Mouse (Mus musculus) limb, embryonic 13.5 days (tissue): ENCODE results near the gene Pramef8. TPM values are rescaled to one million over a fixed set of nuclear protein-coding genes. Genes with fewer than 3 reads are reported as not detected.

Source experiments
- ATAC-seq: fragments of 200-750 bp; cut with Nextera tagmentation; 2 replicates; pipeline ENCODE4 v1.8.0; 2017; ENCODE audit warnings: low read depth, moderate number of reproducible peaks, moderate TSS enrichment; ENCODE audit not compliant: low FRiP score
- H3K27ac ChIP-seq: fragments of 300-500 bp; sonication (generic); 2 replicates; pipeline ENCODE4 v1.5.1; 2015; ENCODE audit warnings: inconsistent platforms, mild to moderate bottlenecking, moderate library complexity
- H3K27me3 ChIP-seq: fragments of 300-500 bp; sonication (generic); 2 replicates; pipeline ENCODE4 v1.6.1; 2015; ENCODE audit warnings: mild to moderate bottlenecking, inconsistent platforms
- H3K36me3 ChIP-seq: fragments of 300-500 bp; sonication (generic); 2 replicates; pipeline ENCODE4 v1.6.1; 2015; ENCODE audit warnings: inconsistent platforms, mild to moderate bottlenecking, moderate library complexity
- H3K4me1 ChIP-seq: fragments of 300-500 bp; sonication (generic); 2 replicates; pipeline ENCODE4 v1.6.1; 2015; ENCODE audit warnings: inconsistent platforms
- H3K4me2 ChIP-seq: fragments of 300-500 bp; sonication (generic); replicated peaks from 2 replicates; pipeline ENCODE4 v1.6.1; 2015; ENCODE audit warnings: inconsistent platforms, mild to moderate bottlenecking, moderate library complexity
- H3K4me3 ChIP-seq: fragments of 300-500 bp; sonication (generic); 2 replicates; pipeline ENCODE4 v1.5.1; 2015; ENCODE audit warnings: moderate library complexity, mild to moderate bottlenecking, inconsistent platforms
- H3K9ac ChIP-seq: fragments of 300-500 bp; sonication (generic); 2 replicates; pipeline ENCODE4 v1.6.1; 2015; ENCODE audit warnings: mild to moderate bottlenecking, inconsistent platforms
- H3K9me3 ChIP-seq: fragments of 300-500 bp; sonication (generic); 2 replicates; pipeline ENCODE4 v1.6.1; 2016; ENCODE audit warnings: inconsistent platforms
- WGBS: fragments of 180-500 bp; shearing (Covaris S2); methylation state at CpG from one replicate; pipeline ENCODE4 v1.1.7; 2015; 5-methylcytosine and 5-hydroxymethylcytosine counted together
- polyA plus RNA-seq: library from polyadenylated mRNA; unstranded; fragments of >200 nt; fragmentation: Nextera tagmentation; extraction: Ambion mirVana; gene quantifications from 2 replicates; pipeline ENCODE4 v1.2.1, GENCODE M21; 2015

Gene Pramef8
- 22.3 and 24.3 TPM in 2 replicates for polyA plus RNA-seq

- Histone ChIP-seq H3K9me3 (no peaks in the 10 kb centered on the region), H3K4me2 (peak within 1 kb of the TSS; percentile 55)
- WGBS = under 1% methylated on average over 50 of the region's 50 CpGs
Observed at GRCm38 (mm10) chr4:143412219-143413092, at the start of gene Pramef8. Gene Pramef8 (plus strand): TSS chr4:143412426.

GRCm38 (mm10) chr4:143366415-143367041 lies 45.7 kb upstream of the Pramef8 start:
- H3K9ac ChIP-seq = no peak overlapping the region
- H3K27me3 ChIP-seq = no peaks in the 10 kb centered on the region
- WGBS = 65% methylated on average over 15 of the region's 15 CpGs
- H3K4me3 ChIP-seq = no peak overlapping the region
- no peak overlapping the region for H3K4me2 ChIP-seq
- H3K9me3 ChIP-seq = 0 out of 2 replicates have a peak, but pooled peaks cover 3% of the 10 kb centered on the region
- no peaks in the 10 kb centered on the region for H3K4me1 ChIP-seq
- no peaks in the 10 kb centered on the region for H3K36me3 ChIP-seq
- ATAC-seq = no peak
- H3K27ac ChIP-seq = no peak overlapping the region

More at GRCm38 (mm10) chr4:143412219-143413092, at the start of gene Pramef8:
- Histone ChIP-seq H3K4me3 (peak within 1 kb of the TSS; percentile 58), H3K36me3 (peaks cover 33% of the 10 kb centered on the region), H3K27me3 (no peaks in the 10 kb centered on the region), H3K4me1 (0 out of 2 replicates have a peak, but pooled peaks cover 4% of the 10 kb centered on the region), H3K27ac (peak within 1 kb of the TSS; percentile 83), H3K9ac (peak within 1 kb of the TSS; percentile 59)
- ATAC-seq = peak; percentile 96

DNA sequence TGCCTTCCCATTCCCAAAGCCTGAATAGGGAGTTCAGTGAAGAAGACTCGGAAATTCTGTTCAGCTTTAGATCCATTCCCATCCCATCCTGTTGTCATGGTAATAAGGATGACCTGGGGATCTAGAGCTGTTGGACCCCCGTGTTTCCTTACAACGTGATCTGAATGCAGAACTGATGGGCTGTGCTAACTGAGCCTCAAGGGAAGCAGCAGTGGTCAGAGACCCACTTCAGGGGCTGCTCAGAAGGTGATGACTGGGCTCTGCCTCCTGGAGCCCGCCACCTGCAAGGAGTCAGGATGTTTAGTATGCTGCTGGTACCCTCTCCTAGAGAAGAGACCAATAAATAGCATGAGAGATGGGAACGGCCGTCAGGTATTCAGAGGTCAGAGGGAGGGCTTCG lies 32.7 kb upstream of the Pramef8 start:
- Histone ChIP-seq H3K27me3 (peaks cover 18% of the 10 kb centered on the region; the same call in 1 of the 2 replicates), H3K4me3 (no peak overlapping the region), H3K27ac (no peak overlapping the region), H3K9me3 (no peaks in the 10 kb centered on the region), H3K9ac (no peak overlapping the region), H3K4me2 (no peak overlapping the region), H3K36me3 (no peaks in the 10 kb centered on the region), H3K4me1 (no peaks in the 10 kb centered on the region)
- no peak for ATAC-seq
- WGBS = 42% methylated on average over 7 of the region's 7 CpGs

GRCm38 (mm10) chr4:143379931-143380715 lies 32.1 kb upstream of the Pramef8 start:
- H3K9me3 ChIP-seq = no peaks in the 10 kb centered on the region
- 30% methylated on average over 15 of the region's 15 CpGs for WGBS
- peaks cover 18% of the 10 kb centered on the region; the same call in 1 of the 2 replicates for H3K27me3 ChIP-seq
- no peaks in the 10 kb centered on the region for H3K36me3 ChIP-seq
- H3K4me3 ChIP-seq = no peak overlapping the region
- no peak overlapping the region for H3K9ac ChIP-seq
- H3K27ac ChIP-seq = no peak overlapping the region
- H3K4me1 ChIP-seq = no peaks in the 10 kb centered on the region
- no peak overlapping the region for H3K4me2 ChIP-seq
- no peak for ATAC-seq

GRCm38 (mm10) chr4:143380716-143381004 lies 31.6 kb upstream of the Pramef8 start:
- H3K27ac ChIP-seq = no peak overlapping the region
- H3K4me2 ChIP-seq = no peak overlapping the region
- H3K9me3 ChIP-seq = no peaks in the 10 kb centered on the region
- H3K9ac ChIP-seq = no peak overlapping the region
- no peaks in the 10 kb centered on the region for H3K36me3 ChIP-seq
- no peaks in the 10 kb centered on the region for H3K4me1 ChIP-seq
- H3K4me3 ChIP-seq = no peak overlapping the region
- under 1% methylated on average over 5 of the region's 5 CpGs for WGBS
- H3K27me3 ChIP-seq = peaks cover 18% of the 10 kb centered on the region; the same call in 1 of the 2 replicates
- no peak for ATAC-seq

- H3K4me2 ChIP-seq = no peak overlapping the region
- H3K9me3 ChIP-seq = no peaks in the 10 kb centered on the region
- WGBS = 68% methylated on average over 3 of the region's 3 CpGs
- no peak overlapping the region for H3K27ac ChIP-seq
- ATAC-seq = no peak
- H3K36me3 ChIP-seq = no peaks in the 10 kb centered on the region
- no peaks in the 10 kb centered on the region for H3K4me1 ChIP-seq
- peaks cover 18% of the 10 kb centered on the region; the same call in 1 of the 2 replicates for H3K27me3 ChIP-seq
- H3K4me3 ChIP-seq = no peak overlapping the region
- no peak overlapping the region for H3K9ac ChIP-seq
Observed at GRCm38 (mm10) chr4:143382163-143382562, 30.1 kb upstream of the Pramef8 start.

DNA sequence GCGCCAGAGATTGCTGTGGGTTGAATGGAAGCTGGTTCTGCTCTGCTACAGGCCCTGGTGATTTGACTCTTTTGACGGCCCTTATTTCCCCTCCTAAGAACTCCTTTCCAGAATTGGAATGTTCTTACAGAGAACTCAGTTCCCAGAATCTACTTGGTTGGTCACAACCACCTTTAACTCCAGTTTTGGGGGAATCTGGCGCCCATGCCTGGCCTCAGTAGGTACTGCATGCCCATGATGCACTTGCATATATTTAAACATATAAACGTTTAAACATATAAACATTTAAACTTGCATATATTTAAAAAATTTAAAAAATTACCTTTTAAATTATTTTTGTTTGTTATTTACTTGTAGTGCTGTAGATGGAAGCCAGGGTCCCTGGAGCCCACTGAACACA lies 28.6 kb upstream of the Pramef8 start:
- WGBS = 44% methylated on average over 4 of the region's 4 CpGs
- no peak overlapping the region for H3K9ac ChIP-seq
- ATAC-seq = no peak
- H3K36me3 ChIP-seq = no peaks in the 10 kb centered on the region
- H3K4me2 ChIP-seq = no peak overlapping the region
- H3K27ac ChIP-seq = no peak overlapping the region
- no peak overlapping the region for H3K4me3 ChIP-seq
- H3K27me3 ChIP-seq = peaks cover 17% of the 10 kb centered on the region; the same call in 1 of the 2 replicates
- no peaks in the 10 kb centered on the region for H3K9me3 ChIP-seq
- H3K4me1 ChIP-seq = no peaks in the 10 kb centered on the region

DNA sequence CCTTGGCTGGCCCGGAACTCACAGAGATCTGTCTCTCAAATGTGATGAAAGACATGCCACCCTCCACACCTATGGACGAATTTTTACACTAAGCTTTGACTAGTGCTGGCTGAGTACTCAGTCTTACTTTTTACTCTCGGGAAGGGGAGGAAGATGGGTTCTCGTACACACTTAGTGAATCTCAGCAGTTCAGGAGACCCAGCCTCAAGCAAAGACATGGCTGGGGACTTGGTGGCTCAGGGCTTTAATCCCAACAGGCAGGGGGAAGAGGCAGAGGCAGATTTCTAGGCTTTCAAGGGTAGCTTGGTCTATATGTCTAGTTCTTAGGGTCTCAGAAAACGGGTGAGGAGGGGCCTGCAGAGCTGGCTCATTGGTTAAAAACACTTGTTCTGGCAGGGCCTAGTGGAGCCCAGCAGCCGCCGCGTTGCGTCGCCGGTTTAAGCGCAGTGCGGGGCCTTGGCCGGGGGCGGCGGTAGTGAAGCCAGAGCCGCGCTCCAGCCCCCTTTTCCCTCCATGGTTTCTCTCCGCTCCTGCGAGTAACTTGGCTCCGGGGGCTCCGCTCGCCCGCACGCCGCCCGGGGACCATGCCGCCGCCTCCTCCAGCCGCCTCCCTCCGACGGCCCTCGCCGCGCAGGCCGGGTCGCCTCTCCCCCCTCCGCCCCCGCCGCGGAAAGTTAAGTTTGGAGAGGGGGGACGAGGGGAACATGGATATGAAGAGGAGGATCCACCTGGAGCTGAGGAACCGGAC lies 23.1 kb upstream of the Pramef8 start:
- Histone ChIP-seq H3K4me3 (peak overlapping the region; percentile 44), H3K36me3 (no peaks in the 10 kb centered on the region), H3K27me3 (no peaks in the 10 kb centered on the region), H3K4me1 (no peaks in the 10 kb centered on the region), H3K9me3 (peaks cover 4% of the 10 kb centered on the region), H3K4me2 (peak overlapping the region; percentile 63), H3K9ac (peak overlapping the region; percentile 67), H3K27ac (no peak overlapping the region)
- 9% methylated on average over 30 of the region's 43 CpGs for WGBS
- ATAC-seq = peak; percentile 89

- H3K9me3 ChIP-seq = peaks cover 7% of the 10 kb centered on the region
- H3K27ac ChIP-seq = no peak within 1 kb of the TSS
- no peaks in the 10 kb centered on the region for H3K36me3 ChIP-seq
- H3K4me3 ChIP-seq = no peak within 1 kb of the TSS
- no peak for ATAC-seq
- no peak within 1 kb of the TSS for H3K9ac ChIP-seq
- H3K27me3 ChIP-seq = no peaks in the 10 kb centered on the region
- H3K4me1 ChIP-seq = no peaks in the 10 kb centered on the region
- H3K4me2 ChIP-seq = no peak within 1 kb of the TSS
- 78% methylated on average over 26 of the region's 26 CpGs for WGBS
Observed at GRCm38 (mm10) chr4:143394181-143394580, 18.0 kb upstream of the Pramef8 start, which contains the start of gene Pramel1. Gene Pramel1 (plus strand): TSS chr4:143394428.

DNA sequence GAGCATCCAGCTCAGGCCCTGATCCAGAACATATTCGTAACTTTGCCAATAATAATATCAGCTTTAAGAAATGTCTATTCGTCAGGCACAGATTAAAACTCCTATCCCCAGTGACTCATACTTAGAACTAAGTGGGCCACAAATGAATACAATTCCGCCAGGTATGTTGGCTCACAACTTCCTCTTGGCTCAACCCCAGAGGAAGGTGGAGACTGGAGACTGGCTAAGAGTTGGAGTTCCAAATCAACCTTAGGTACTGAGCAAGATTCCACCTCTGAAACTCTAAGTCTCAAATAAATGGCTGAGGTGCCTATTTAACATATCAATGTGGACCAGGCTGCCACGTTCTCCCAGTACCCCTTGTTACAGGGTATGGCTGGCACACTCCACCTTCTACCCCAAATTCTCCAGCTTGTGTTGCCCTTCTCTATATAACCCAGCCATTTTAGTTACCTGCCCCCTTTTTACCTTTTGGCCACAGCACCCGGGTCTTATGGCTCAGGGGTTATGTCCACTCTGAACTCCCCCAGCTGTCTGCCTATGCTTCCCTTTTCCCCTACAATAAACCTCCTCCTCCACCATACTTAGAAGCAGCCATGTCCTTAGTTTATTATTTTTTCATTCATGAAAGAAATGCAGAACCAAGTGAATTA lies 534 bp upstream of the Pramef8 start:
- Histone ChIP-seq H3K9me3 (no peaks in the 10 kb centered on the region), H3K9ac (0 out of 2 replicates have a peak overlapping the region, but pooled peaks have one; percentile 5), H3K27ac (no peak overlapping the region), H3K36me3 (peaks cover 26% of the 10 kb centered on the region), H3K4me2 (peak overlapping the region; percentile 55), H3K4me1 (0 out of 2 replicates have a peak, but pooled peaks cover 4% of the 10 kb centered on the region), H3K27me3 (no peaks in the 10 kb centered on the region), H3K4me3 (peak overlapping the region; percentile 58)
- 74% methylated on average over 5 of the region's 5 CpGs for WGBS
- ATAC-seq = no peak

DNA sequence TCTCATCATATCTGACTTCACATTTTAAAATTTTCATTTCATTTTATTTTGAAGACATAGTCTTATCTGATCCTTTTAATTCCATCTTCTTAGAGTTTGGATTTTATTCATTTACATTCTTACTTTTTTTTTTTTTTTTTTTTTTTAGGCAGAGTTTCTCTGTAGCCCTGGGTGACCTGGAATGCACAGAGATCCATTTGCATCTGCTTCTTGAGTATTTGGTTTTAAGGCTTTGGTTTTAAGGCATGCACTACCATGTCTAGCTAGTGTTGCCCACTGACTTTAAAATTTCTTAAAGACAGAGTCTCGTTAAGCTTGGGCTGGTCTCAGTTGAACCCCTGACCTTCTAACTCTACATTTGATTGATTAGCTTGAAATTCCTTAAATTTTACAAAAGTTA lies 1.4 kb downstream of the Pramef8 start:
- H3K4me2 ChIP-seq = no peak overlapping the region
- WGBS = 93% methylated on average over 1 of the region's 1 CpGs
- no peaks in the 10 kb centered on the region for H3K27me3 ChIP-seq
- no peak overlapping the region for H3K4me3 ChIP-seq
- H3K9ac ChIP-seq = no peak overlapping the region
- H3K36me3 ChIP-seq = peaks cover 45% of the 10 kb centered on the region
- H3K27ac ChIP-seq = no peak overlapping the region
- no peaks in the 10 kb centered on the region for H3K9me3 ChIP-seq
- H3K4me1 ChIP-seq = 0 out of 2 replicates have a peak, but pooled peaks cover 4% of the 10 kb centered on the region
- no peak for ATAC-seq
